Mouse (Mus musculus) CH12.LX (cell line): ENCODE measurements at regions not wholly inside any gene's neighbourhood (a gene's known extent, or its start where the extent isn't known, plus 50 kb on each side); places are given as distances from the start of the nearest gene placed in this dataset.

ENCODE experiments used
- DNase-seq: peaks from one replicate; pipeline ENCODE4 v3.0.0-alpha.2; 2013; ENCODE audit errors: extremely low read depth
- H3K27ac ChIP-seq: 2 replicates; pipeline ENCODE4 v1.5.1; 2012; ENCODE audit warnings: low read depth, mild to moderate bottlenecking, control low read depth, moderate library complexity; ENCODE audit not compliant: insufficient read depth
- H3K27me3 ChIP-seq: replicated peaks from 2 replicates; pipeline ENCODE3; 2012; ENCODE audit warnings: inconsistent platforms
- H3K36me3 ChIP-seq, 2 experiments: replicated peaks in 1 of 2; 2 replicates each; pipeline versions ENCODE3 to v1.6.1; 2012; ENCODE audit warnings: inconsistent platforms in 1 of 2, low read length in 1 of 2, mild to moderate bottlenecking in 1 of 2, mixed read lengths in 1 of 2, moderate library complexity in 1 of 2; ENCODE audit not compliant: control insufficient read depth in 1 of 2, insufficient read depth in 1 of 2
- H3K4me1 ChIP-seq, 2 experiments: 2 replicates each; pipeline ENCODE4 v1.6.1; 2012; ENCODE audit warnings: inconsistent platforms in 1 of 2, moderate library complexity in 1 of 2; ENCODE audit not compliant: insufficient read depth in 2 of 2, control insufficient read depth in 1 of 2
- H3K4me2 ChIP-seq: 2 replicates; pipeline ENCODE4 v1.6.1; 2012; ENCODE audit warnings: low read depth, mild to moderate bottlenecking, control low read depth; ENCODE audit not compliant: poor library complexity, insufficient read depth, severe bottlenecking
- H3K4me3 ChIP-seq, 3 experiments: fragments of 150-350 bp in 1 of 3; sonication (generic) in 1 of 3; replicated peaks in 1 of 3; 2 replicates each; pipeline versions ENCODE3 to v1.5.1; 2011 to 2012; ENCODE audit warnings: low read depth in 2 of 3, low read length in 2 of 3, mild to moderate bottlenecking in 2 of 3, moderate library complexity in 2 of 3, control low read depth in 1 of 3, improper control_type of control experiment in 1 of 3, inconsistent platforms in 1 of 3, mixed read lengths in 1 of 3; ENCODE audit not compliant: poor library complexity in 1 of 3
- H3K79me2 ChIP-seq: replicated peaks from 2 replicates; pipeline ENCODE4 v1.6.1; 2012; ENCODE audit warnings: mild to moderate bottlenecking, moderate library complexity; ENCODE audit not compliant: control insufficient read depth, poor library complexity, insufficient read depth, severe bottlenecking; ENCODE audit errors: extremely low read depth
- H3K9ac ChIP-seq: 2 replicates; pipeline ENCODE4 v1.6.1; 2012; ENCODE audit warnings: low read depth, mild to moderate bottlenecking, control low read depth, moderate library complexity; ENCODE audit not compliant: insufficient read depth
- H3K9me3 ChIP-seq: replicated peaks from 2 replicates; pipeline ENCODE3; 2012; ENCODE audit warnings: low read length, inconsistent platforms, mixed read lengths
- BHLHE40 ChIP-seq: IDR thresholded peaks from 2 replicates; pipeline ENCODE4 v1.6.1; 2011; ENCODE audit warnings: mild to moderate bottlenecking, low read depth, low read length, improper control_type of control experiment
- CHD1 ChIP-seq: IDR thresholded peaks from 2 replicates; pipeline ENCODE4 v1.6.1; 2012; ENCODE audit warnings: low read depth, low read length, improper control_type of control experiment, inconsistent platforms
- CHD2 ChIP-seq: IDR thresholded peaks from 2 replicates; pipeline ENCODE4 v1.6.1; 2011; ENCODE audit warnings: low read length, improper control_type of control experiment
- CTCF ChIP-seq, 2 experiments: IDR thresholded peaks in 1 of 2; conservative IDR thresholded peaks in 1 of 2; 2 replicates each; pipeline ENCODE4 v1.5.1; 2011 to 2012; ENCODE audit warnings: low read depth in 2 of 2, low read length in 2 of 2, improper control_type of control experiment in 1 of 2, inconsistent platforms in 1 of 2, mild to moderate bottlenecking in 1 of 2, moderate library complexity in 1 of 2
- ELF1 ChIP-seq: IDR thresholded peaks from 2 replicates; pipeline ENCODE4 v1.6.1; 2014; ENCODE audit warnings: low read depth, mild to moderate bottlenecking, inconsistent platforms, low read length, improper control_type of control experiment
- ETS1 ChIP-seq: conservative IDR thresholded peaks from 2 replicates; pipeline ENCODE4 v1.6.1; 2012; ENCODE audit warnings: low read depth, mild to moderate bottlenecking, inconsistent platforms, low read length, improper control_type of control experiment, moderate library complexity
- GABPA ChIP-seq: IDR thresholded peaks from 2 replicates; pipeline ENCODE4 v1.6.1; 2012; ENCODE audit warnings: low read depth, low read length, improper control_type of control experiment, inconsistent platforms; ENCODE audit not compliant: insufficient replicate concordance
- IRF4 ChIP-seq: IDR thresholded peaks from 2 replicates; pipeline ENCODE4 v1.6.1; 2014; ENCODE audit warnings: low read depth, mild to moderate bottlenecking, inconsistent platforms, low read length, improper control_type of control experiment
- JUND ChIP-seq: conservative IDR thresholded peaks from 2 replicates; pipeline ENCODE4 v1.6.1; 2011; ENCODE audit warnings: low read depth, low read length, improper control_type of control experiment
- KAT2A ChIP-seq: IDR thresholded peaks from 2 replicates; pipeline ENCODE4 v1.6.1; 2012; ENCODE audit warnings: low read length, improper control_type of control experiment, inconsistent platforms; ENCODE audit not compliant: insufficient replicate concordance
- MAX ChIP-seq: IDR thresholded peaks from 2 replicates; pipeline ENCODE4 v1.6.1; 2011; ENCODE audit warnings: low read length, improper control_type of control experiment
- MXI1 ChIP-seq: IDR thresholded peaks from 2 replicates; pipeline ENCODE4 v1.6.1; 2011; ENCODE audit warnings: mild to moderate bottlenecking, low read depth, low read length, improper control_type of control experiment
- MYC ChIP-seq: IDR thresholded peaks from 2 replicates; pipeline ENCODE4 v1.6.1; 2011; ENCODE audit warnings: low read depth, mild to moderate bottlenecking, improper control_type of control experiment, low read length
- NELFE ChIP-seq: IDR thresholded peaks from 2 replicates; pipeline ENCODE4 v1.6.1; 2011; ENCODE audit warnings: low read depth, low read length, improper control_type of control experiment
- POLR2AphosphoS2 ChIP-seq: IDR thresholded peaks from 2 replicates; pipeline ENCODE4 v1.6.1; 2011; ENCODE audit warnings: low read depth, low read length, improper control_type of control experiment
- SIN3A ChIP-seq: IDR thresholded peaks from 2 replicates; pipeline ENCODE4 v1.6.1; 2012; ENCODE audit warnings: low read length, improper control_type of control experiment, inconsistent platforms
- SMC3 ChIP-seq: IDR thresholded peaks from 2 replicates; pipeline ENCODE4 v1.6.1; 2011; ENCODE audit warnings: low read depth, low read length, improper control_type of control experiment
- UBTF ChIP-seq: IDR thresholded peaks from 2 replicates; pipeline ENCODE4 v1.6.1; 2012; ENCODE audit warnings: low read depth, mild to moderate bottlenecking, inconsistent platforms, low read length, improper control_type of control experiment, moderate library complexity
- USF1 ChIP-seq: IDR thresholded peaks from 2 replicates; pipeline ENCODE4 v1.6.1; 2014; ENCODE audit warnings: low read depth, mild to moderate bottlenecking, inconsistent platforms, low read length, improper control_type of control experiment
- ZC3H11A ChIP-seq: IDR thresholded peaks from 2 replicates; pipeline ENCODE4 v1.6.1; 2012; ENCODE audit warnings: low read depth, mild to moderate bottlenecking, inconsistent platforms, low read length, improper control_type of control experiment
- ZKSCAN1 ChIP-seq: IDR thresholded peaks from 2 replicates; pipeline ENCODE4 v1.6.1; 2012; ENCODE audit warnings: low read depth, inconsistent platforms, low read length, improper control_type of control experiment, borderline replicate concordance
- ZMIZ1 ChIP-seq: IDR thresholded peaks from 2 replicates; pipeline ENCODE4 v1.6.1; 2012; ENCODE audit warnings: low read depth, mild to moderate bottlenecking, inconsistent platforms, low read length, improper control_type of control experiment
- dilution Hi-C: fragments of 300-500 bp; cut with MboI; formaldehyde crosslinking; loops from 2 replicates; pipeline ENCODE4 v1.14.3; 2020; ENCODE audit warnings: low sequenced_read_pairs; ENCODE audit not compliant: extremely low pct_unique_long_range_greater_than_20kb, extremely low pct_ligation_motif_present
- in situ Hi-C: fragments of 300-500 bp; cut with MboI; formaldehyde crosslinking; loops from 3 replicates; pipeline ENCODE4 v1.14.3; 2019; ENCODE audit warnings: low sequenced_read_pairs, low pct_ligation_motif_present, low pct_unique_long_range_greater_than_20kb, mixed read lengths

- H3K36me3 ChIP-seq: no peaks in the 10 kb centered on the region
- dilution Hi-C loops: no loop called here
Measured at GRCm38 (mm10) chr2:143224410-143225130, 146.3 kb downstream of the Otor start.

GRCm38 (mm10) chr2:143233795-143234194 is 155.5 kb downstream of the Otor start:
- H3K4me3 ChIP-seq: no peak overlapping the region
- H3K36me3 ChIP-seq: no peaks in the 10 kb centered on the region
- no peaks in the 10 kb centered on the region for H3K4me1 ChIP-seq
- dilution Hi-C loops (no loop called here), in situ Hi-C loops (no loop called here)
- H3K9me3 ChIP-seq: no peaks in the 10 kb centered on the region
- H3K27me3 ChIP-seq: peaks cover 60% of the 10 kb centered on the region
- no peak overlapping the region for H3K27ac ChIP-seq
- no peak overlapping the region for H3K4me2 ChIP-seq
- H3K79me2 ChIP-seq: no peaks in the 10 kb centered on the region
- no peak for TF ChIP-seq MAX
- TF ChIP-seq ETS1: no peak
- no peak for TF ChIP-seq IRF4
- TF ChIP-seq SMC3: no peak
- TF ChIP-seq JUND: no peak
- no peak for TF ChIP-seq USF1
- TF ChIP-seq SIN3A: no peak
- no peak for TF ChIP-seq ZC3H11A
- no peak for DNase-seq
- no peak overlapping the region for H3K9ac ChIP-seq

More at GRCm38 (mm10) chr2:143224410-143225130, 146.3 kb downstream of the Otor start:
- DNase-seq: no peak
- Histone ChIP-seq H3K27ac (no peak overlapping the region), H3K27me3 (peaks cover 45% of the 10 kb centered on the region), H3K9ac (no peak overlapping the region), H3K79me2 (no peaks in the 10 kb centered on the region), H3K4me1 (no peaks in the 10 kb centered on the region), H3K4me2 (no peak overlapping the region), H3K4me3 (no peak overlapping the region), H3K9me3 (no peaks in the 10 kb centered on the region)
- TF ChIP-seq USF1: no peak
- no peak for TF ChIP-seq ELF1
- TF ChIP-seq BHLHE40: no peak
- TF ChIP-seq ZMIZ1: no peak
- TF ChIP-seq IRF4: no peak
- no peak for TF ChIP-seq SIN3A
- no peak for TF ChIP-seq SMC3
- no peak for TF ChIP-seq NELFE
- TF ChIP-seq CTCF (conservative IDR thresholded peaks at IDR 0.05 in 1 of 2, IDR thresholded peaks at IDR 0.05 in 1 of 2; ENCODE audit: low read depth in 2 of 2, low read length in 2 of 2): no peak
- no peak for TF ChIP-seq JUND
- no peak for TF ChIP-seq ZKSCAN1
- TF ChIP-seq GABPA: no peak
- no peak for TF ChIP-seq MAX
- TF ChIP-seq CHD1: no peak
- TF ChIP-seq MYC: no peak
- TF ChIP-seq KAT2A: no peak
- TF ChIP-seq CHD2: no peak
- TF ChIP-seq MXI1: no peak
- no peak for TF ChIP-seq UBTF
- TF ChIP-seq POLR2AphosphoS2: no peak
- in situ Hi-C loops: no loop called here
